Mouse (Mus musculus): Measurements from ENCODE around the gene Fam193a.

Gene Fam193a

DNA sequence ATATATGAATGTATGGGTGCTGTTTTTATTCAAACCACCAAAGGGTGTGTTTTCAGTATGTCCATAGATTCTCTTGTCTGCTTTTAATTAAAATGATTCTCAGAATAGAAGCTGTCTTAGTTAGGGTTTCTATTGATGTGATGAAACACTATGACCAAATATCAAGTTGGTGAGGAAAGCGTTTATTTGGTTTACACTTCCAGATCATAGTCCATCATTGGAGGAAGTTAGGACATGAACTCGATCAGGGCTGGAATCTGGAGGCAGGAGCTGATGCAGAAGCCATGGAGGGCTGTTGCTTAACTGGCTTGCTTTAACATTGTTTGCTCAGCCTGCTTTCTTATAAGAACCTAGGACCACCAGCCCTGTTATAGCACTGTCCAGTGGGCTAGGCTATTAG is 12.0 kb downstream of the Fam193a start:
- DNase-seq (ENCODE audit: low spot score), result no peak

DNA sequence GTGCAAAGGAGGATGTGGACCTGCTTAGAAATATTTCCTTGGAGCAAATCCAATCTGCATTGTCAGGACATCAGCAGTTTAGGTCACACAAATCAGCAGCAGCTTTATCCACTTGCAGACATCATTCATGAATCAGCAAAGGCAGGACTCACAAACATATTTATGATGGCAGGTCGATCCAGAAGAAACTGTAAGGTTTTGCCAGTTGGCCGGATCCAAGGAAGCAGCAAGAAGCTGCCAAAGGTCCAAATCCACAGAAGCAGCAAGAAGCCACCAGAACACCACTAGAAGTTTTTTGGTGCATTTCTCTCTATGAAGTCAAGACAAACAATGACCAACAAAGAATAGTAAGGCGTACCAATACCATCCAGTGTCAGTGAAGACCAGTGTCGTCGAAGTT is 15.9 kb downstream of the Fam193a start:
- DNase-seq (ENCODE audit: low spot score), result no peak

DNA sequence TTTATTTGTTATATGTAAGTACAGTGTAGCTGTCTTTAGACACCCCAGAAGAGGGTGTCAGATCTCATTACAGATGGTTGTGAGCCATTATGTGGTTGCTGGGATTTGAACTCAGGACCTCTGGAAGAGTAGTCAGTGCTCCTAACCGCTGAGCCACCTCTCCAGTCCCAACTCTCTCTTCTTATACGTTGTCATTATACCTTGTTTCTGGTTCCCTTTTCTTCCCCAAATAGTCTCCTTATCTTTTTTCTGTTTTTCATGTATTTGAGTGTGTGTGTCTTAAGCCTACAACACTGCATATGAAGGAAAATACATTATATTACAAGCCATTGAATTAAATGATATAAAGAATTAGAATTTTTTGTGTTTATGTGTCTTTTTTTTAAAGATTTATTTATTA is 17.0 kb downstream of the Fam193a start:
- DNase-seq (ENCODE audit: low spot score), result no peak

DNA sequence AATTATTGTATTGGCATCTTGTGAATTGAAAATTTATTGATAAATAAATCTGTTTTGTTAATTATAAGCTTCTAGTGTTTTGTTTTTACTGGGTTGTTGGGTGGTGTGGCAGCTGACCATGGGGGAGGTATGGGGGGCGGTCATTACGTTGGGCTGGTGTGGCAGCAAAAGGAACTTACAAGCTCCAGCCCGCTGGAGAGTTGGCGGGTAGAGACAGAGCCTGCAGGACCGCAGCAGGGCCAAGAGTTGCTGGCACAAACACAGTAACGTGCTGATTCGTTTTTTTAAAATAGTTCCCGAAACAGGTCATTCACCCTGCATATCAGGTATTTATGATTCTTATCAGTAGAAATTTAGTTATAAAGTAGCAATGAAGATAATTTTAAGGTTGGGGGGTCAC is 23.5 kb downstream of the Fam193a start:
- no peak for DNase-seq (ENCODE audit: low spot score)

DNA sequence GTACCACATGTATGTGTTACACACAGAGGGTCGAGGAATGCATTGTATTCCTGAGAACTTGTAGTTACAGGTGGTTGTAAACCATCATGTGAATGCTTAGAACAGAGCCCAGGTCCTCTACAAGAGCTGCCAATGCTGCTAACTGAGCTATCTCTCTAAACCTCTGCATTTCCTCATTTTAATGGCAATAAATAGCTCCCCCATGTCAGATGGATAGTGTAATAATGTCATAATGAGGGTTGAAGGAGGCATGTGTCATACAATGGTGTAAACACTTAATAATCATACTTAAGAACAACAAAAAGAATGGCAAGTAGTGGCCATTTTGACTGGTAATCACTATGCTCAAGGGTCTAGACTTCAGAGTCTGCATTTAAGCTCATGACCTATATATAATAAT is 25.6 kb downstream of the Fam193a start:
- DNase-seq (ENCODE audit: low spot score), result no peak

DNA sequence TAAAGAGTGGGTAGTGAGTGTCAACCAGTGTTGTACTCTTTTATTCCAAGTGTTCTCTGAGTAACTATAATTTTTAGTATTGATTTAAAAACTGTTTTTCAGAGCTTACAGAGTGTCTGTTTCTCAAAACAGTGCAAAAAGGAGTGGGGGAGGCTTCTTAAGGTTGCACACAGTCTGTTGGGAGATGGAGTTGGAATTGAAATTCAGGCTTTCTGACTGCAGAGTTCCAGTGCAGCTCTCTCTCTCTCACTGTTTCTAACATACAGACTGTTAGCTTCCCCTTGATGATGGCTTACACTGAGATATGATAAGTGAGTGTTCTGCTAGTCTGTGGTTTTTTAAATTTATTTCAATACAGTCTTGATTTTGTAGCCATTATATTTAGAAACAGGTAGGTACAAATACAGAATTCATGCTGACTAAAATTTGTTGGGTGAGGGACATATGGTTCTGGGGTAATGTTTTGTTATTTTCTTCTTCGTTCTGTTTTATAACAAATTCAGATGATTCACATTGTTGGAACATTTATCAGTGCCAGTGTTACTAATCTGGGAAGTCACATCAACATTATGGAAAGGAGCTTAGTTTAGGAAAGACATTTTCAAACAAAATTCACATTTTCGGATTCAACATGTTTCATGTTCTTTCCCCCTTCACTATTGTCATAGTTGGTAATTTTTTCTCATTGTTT is 26.3 kb downstream of the Fam193a start:
- DNase-seq (ENCODE audit: low spot score), result no peak

DNA sequence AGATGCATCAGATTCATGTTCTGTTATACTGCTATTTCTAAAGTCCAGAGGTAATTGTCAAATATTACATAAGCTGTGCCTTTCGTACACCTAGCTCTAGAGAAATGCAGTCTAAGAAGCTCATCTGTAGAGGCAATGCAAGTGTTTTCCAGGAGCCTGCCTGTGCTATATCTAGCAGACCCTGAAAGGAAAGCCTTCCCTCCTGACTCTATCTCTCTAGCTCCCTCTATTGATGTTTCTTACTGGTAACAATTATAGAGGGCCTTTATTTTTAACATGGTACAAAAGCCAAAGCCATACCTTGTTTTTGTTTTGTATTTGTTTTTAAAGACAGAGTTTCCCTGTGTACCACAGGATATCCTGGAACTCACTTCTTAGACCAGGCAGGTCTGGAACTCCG is 28.1 kb downstream of the Fam193a start:
- DNase-seq (ENCODE audit: low spot score), result no peak

DNA sequence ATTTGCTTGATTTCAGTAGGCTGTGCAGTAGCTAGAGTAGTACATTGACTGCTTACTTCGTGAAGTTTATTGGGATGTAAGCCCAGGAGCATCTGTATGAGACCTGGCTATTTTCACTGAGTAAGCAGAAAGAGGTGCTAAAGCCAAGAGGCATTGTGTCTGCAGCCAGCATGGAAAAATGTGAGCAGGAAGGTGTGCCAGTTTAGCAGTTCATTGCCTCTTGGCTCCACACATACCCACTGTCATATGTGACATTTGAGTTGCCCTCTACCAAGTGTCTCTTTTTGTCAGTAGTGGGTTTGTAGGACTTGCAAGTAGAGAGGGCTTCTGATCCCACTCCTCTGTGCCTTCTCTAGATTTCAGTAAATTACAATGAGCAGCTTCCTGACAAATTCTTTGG is 28.6 kb downstream of the Fam193a start:
- DNase-seq (ENCODE audit: low spot score), result no peak

DNA sequence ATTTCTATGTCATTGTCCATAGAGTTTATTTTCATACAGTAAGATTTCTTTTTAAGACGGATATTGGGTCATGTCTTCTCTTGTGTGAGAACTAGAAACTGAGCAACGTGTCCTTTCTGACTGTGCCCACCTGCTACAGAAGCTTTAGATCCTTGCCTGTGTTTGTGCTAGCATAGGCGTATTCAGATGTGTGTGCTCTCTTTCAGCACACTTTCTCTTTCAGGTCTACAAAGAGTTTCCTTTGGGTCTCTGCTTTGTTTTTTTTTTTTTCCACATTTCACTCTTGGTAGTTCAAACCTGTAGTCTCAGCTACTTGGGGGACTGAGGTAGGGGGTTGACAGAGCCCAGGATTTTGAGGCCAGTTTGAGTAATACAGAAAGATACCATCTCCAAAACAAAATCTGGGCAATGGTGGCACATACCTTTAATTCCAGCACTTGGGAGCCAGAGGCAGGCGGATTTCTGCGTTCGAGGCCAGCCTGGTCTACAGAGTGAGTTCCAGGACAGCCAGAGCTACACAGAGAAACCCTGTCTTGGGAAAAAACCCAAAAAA is 37.7 kb downstream of the Fam193a start:
- DNase-seq (ENCODE audit: low spot score), result no peak

DNA sequence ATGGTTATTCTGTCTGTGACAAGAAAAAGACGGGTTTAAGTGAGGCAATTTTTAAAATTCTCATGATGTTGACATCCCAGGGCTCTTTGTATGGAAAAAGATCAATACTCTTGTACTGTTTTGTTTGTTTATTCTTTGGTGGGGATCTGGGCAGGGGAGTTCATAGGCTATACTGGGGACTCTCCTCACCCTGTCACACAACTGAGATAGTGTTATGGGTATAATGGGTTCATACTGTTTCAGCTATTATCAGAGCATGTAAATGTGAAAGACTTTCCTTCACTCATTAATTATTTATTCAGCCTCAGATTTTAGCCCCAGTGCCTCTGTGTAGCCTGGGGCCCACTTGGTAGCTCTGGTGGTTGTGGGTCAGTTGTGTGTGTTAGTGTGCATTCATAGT is 39.3 kb downstream of the Fam193a start:
- no peak for DNase-seq (ENCODE audit: low spot score)

DNA sequence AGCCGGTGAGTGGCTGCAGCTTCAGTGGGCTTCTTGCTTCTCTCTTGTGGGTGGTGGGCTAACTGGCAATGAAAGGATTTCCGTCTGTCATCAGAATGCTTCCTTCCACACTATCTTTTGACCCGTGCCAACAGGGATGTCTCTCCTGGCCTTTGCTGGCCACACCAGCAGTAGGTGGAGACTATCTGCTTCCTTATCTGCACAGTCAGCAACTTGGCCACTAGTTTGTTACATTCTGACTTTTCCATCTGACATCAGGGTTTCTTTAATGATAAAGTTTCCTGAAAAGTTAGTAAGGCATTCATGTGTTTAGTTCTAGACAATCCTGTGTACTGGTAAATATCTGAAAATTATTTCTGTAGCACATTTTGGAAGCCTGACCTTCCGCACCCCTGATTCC is 41.1 kb downstream of the Fam193a start:
- no peak for DNase-seq (ENCODE audit: low spot score)

DNA sequence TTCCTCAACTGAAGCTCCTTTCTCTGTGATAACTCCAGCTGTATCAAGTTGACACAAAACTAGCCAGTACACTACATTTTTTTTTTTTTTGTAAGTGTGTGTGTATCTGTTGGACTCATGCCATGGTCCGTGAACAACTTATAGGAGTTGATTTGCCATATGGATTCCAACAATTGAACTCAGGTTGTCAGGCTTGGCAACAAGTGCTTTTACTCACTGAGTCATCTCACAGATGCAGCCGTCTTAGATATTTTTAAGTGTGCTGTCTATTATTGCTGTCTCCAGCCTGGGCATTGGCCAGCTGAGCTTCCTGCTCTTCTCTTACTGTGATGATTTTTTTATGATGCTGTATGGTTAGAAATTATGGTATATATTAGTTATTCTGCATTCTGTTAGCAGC is 44.2 kb downstream of the Fam193a start:
- no peak for DNase-seq (ENCODE audit: low spot score)

DNA sequence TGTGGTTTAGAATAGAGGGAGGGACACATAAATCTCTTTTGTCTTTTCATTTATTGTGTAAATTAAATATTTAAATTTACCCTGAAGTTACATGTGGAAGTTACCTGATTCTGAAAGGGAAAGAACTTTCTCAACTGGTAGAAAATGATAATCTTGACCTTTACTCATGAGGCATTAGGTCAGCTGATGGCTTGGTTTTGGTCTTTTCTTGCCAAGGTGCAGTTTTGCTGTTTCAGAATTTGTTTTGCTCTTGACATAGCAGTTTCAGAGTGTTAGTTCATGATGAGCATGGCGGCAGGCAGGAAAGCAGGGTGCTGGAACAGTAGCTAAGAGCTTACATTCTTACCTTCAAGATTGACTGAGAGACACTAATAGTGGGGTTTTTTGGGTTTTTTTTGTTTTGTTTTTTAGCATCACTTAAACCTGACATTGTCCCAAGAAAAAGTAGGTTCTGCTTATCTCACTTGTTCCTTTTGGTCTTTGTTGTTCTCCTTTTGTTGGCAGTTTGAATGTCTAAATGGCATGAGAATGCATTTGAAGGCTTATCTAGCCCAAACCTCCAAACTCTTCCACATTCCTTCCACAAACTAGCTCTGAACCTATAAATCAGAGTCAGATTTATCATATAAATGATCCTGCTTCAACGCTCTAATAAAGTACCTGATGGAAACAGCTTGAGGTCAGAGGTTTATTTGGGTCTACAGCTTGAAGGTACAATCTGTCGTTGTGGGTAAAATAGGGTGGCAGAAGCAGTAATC is 47.7 kb downstream of the Fam193a start:
- no peak for DNase-seq (ENCODE audit: low spot score)

DNA sequence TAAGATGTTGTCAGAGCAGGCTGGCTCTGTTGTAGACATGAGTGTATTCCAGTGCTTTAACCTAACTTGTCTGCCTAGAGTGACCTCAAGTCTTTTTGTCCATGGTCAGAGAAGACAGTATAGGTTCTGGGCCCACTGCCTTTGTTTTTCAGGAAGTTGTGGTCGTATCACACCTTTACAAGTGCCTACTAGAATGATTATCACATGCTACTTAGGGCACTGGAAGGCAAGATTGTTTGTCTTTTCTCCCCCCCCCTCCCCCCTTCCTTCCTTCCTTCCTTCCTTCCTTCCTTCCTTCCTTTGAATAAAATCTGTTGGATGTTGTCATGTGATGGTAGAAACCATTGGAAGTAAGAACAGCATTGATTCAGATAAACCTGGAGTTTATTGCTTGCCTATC is 49.5 kb downstream of the Fam193a start:
- DNase-seq (ENCODE audit: low spot score), result no peak

DNA sequence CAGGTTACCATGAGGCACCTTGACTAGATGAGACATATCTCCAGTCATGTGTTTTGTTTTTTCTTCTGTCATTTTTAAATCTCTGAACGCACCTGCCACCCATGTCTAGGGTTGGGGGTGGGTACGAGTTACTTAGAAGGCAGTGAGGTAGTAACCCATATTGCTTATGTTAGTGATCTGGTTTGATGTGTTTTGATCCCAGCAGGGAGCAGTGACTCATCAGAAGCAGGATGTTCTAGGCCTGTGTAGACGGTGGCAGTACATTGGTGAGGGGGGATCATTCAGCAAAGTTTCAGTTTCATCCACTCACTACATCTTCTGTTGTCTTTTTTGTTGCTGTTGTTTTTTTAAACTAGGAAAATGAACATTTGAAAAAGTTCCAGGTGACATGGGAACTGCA is 61.0 kb downstream of the Fam193a start:
- DNase-seq (ENCODE audit: low spot score), result no peak

DNA sequence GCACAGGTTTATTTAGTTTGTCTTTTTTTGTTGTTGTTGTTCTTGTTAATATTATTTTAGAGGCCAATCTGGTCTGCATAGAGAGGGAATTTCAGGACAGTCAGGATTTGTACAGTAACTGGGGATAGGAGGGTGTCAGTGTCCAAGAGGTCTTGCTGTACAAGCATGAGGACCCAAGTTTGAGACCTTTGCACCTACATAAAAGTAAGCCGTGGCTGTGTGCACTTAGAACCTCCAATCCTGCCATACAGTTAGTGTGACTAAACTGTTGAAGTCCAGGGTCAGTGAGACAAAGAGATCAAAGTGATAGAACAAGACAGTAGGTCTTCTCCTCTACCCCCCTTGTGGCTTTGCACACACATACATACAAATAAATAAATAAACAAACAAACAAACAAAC is 64.1 kb downstream of the Fam193a start:
- no peak for DNase-seq (ENCODE audit: low spot score)

DNA sequence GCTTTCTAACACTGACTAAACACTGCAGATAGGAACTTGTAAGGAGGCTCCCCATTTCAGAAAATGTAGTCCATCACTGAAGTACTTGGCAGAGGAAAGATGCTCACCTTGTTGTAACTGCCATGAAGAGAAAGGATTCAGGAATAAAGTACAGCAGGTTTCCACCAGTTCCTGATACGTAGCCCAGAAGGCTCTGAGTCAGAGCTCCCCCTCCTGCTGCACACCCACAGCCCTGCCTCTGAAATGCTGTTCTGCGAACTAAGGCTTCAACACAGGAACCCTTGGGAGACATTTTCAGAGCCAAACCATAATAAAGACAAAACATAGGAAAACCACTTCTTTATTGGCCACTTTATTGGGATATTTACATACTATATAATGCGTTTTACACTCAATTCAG is 64.5 kb downstream of the Fam193a start:
- no peak for DNase-seq (ENCODE audit: low spot score)

DNA sequence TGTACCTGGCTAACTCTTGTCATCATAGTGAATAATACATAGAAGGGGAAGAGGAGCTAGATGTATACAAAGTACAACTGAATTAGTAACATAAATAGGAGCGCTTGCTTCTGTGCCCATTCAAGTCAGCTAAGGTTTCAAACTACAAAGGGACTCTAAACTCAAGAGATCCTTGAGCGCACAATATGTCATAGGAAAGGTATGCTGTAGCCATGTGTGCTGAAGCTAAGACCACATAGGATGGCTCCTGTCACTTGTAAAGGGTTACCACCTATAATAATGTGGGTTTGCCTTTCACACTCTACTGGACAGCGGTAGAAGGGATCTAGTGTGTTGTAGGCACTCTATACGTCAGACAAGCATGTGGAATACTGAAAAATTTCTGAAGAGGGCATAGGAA is 68.3 kb downstream of the Fam193a start:
- no peak for DNase-seq (ENCODE audit: low spot score)

DNA sequence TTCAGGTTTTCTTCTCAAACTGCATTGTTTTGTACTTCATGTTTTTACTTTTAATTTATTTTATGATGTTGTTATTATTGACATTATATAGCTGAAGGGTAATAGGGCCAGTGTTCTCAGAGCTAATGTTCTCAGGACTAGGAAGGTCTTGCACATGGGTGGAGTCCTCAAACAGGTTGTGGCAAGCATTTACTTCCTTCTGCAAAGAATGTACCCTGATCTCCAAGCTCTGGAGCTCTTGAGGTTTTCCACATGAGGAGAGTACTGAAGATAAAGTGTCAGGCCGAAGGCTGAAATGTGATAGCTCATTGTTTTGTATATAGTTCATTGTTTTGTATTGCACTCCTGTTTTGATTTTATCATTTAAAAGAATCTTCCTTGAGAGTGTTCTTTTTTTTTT is 68.9 kb downstream of the Fam193a start:
- no peak for DNase-seq (ENCODE audit: low spot score)

DNA sequence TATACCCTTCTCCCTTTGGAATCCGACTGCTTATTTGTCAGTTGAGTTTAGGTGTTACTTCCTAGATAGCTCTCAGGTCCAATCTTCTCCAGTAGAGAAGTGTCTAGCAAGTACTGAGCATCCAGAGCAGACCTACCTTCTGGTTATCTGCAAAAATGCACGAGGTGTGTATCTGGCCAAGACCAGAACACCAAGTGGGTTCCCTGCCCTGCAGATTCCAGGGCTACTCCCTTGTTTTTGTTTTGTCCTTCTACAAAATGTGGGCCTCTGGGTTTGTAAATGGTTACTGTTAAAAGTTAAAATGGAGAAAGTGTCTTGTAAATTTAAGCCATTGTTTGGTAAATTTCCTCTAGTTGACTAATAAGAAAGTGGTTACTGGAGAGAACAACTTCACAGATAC is 70.0 kb downstream of the Fam193a start:
- DNase-seq (ENCODE audit: low spot score), result no peak

DNA sequence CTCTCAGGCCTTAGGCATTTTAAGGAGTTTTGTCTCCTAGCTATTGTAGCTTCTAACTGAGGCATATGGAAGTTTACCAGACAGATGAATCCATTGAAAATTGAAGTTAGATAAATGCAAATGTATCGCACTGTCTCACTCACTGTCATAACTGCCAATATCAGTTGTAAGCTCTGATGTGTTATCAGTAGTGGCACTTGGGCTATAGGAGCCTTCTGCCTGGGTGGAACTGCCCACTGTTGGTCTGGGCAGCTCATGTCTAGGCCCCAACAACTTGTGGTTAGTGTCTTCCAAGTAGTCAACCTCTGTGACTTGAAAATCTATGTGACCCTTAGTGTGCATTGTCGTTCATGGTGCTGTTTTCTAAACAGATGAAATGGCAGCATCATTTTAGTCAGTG is 72.1 kb downstream of the Fam193a start:
- DNase-seq (ENCODE audit: low spot score), result no peak

DNA sequence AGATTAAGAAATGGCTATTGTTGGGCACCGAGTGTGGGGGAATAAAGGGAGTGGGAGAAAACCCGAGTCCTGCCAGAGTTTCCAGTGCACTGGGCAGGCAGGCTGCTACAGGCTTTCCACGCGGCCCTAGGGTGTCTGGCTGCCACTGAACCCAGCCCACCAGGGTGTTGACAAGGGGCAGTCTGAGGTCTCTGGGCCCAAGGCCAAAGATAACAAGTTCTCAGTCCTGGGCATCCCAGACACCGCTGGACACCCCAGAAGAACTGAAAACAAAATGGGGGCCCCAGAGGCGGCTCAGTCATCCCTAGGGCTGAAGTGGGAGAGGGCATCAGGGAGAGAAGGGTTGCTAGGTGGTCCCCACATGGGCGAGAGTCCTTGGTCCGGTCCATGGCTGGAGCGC is 76.5 kb downstream of the Fam193a start:
- no peak for DNase-seq (ENCODE audit: low spot score)

DNA sequence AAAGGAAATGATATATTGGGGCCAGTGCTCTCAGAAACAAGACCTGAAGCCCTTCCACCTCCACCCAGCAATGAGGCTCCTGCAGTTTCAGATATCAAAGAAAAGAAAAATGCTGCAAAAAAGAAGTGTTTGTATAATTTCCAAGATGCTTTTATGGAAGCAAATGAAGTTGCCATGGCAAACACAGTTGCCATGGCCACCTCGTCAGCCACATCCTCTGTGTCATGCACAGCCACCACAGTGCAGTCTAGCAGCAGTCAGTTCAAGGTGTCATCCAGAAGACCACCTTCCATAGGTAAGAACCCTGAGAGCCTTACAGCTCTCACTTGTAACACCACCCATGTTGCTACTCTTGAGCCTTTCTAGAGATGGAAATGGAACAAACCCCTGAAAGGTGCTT is 89.3 kb downstream of the Fam193a start:
- no peak for DNase-seq (ENCODE audit: low spot score)

DNA sequence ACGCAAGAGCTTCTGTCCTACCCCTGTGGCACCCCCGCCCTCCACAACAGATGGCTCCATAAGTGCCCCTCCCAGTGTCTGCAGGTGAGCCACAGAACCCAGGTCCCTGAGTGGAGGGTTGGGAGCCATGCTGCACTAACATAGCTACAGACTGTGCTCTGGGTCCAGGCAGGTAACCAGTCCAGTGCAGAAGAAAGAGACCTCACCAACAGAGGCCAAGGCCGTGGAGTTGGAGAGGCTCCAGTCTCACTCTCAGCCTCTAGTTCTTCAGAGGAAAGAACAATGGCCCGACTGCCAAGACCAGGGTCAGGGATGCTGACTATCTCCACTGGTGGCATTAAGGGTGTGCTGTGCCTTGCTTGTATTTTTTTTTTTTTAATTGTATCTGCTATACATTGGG is 91.6 kb downstream of the Fam193a start:
- DNase-seq (ENCODE audit: low spot score), result no peak

Measured in urinary bladder, postnatal 25 days (tissue).